Mouse (Mus musculus) left cerebral cortex, adult 2 months (tissue): ENCODE data around the gene Ttc9c. TPM values are rescaled to one million over a fixed set of nuclear protein-coding genes. Genes with fewer than 3 reads are reported as not detected.
A peak's percentile ranks its signal among the peaks of the same experiment; 100 is the strongest.

Source experiments
- DNase-seq, 2 experiments: peaks; one replicate each; pipeline ENCODE4 v3.0.0; 2021 to 2022; ENCODE audit warnings: low spot score in 2 of 2, mixed read lengths in 1 of 2; ENCODE audit errors: extremely low spot score in 1 of 2
- H3K27ac ChIP-seq: fragments of 200-600 bp; 2 replicates; pipeline ENCODE4 v1.8.1; 2022
- H3K4me3 ChIP-seq: fragments of 200-600 bp; 2 replicates; pipeline ENCODE4 v1.8.1; 2022
- CTCF ChIP-seq: fragments of 200-600 bp; IDR thresholded peaks from 2 replicates; pipeline ENCODE4 v1.8.1; 2022; ENCODE audit warnings: antibody characterized with exemption, mild to moderate bottlenecking, moderate library complexity
- intact Hi-C: fragments of 180-260 bp; cut with DNase I; formaldehyde crosslinking; loops from one replicate; pipeline ENCODE4 v1.15.1; 2025
- long read RNA-seq, 2 experiments: library from polyadenylated mRNA; stranded (forward); transcript quantifications; one replicate each; pipeline ENCODE4 v2.0.0; 2021; ENCODE audit warnings: borderline mapping rate in 2 of 2
- total RNA-seq, 2 experiments: library from RNA; stranded (reverse); gene quantifications; 2 replicates each; pipeline ENCODE4 v1.2.3; 2021

The Ttc9c gene
- 10 to 100 TPM; 34.5 to 36.7 TPM for total RNA-seq
- long read RNA-seq, experiment 1, transcript Ttc9c-201 (3 exons, 1,585 nt): major isoform, 25 of 31 reads
- long read RNA-seq, experiment 1, partial matches to known transcripts: 1 of 31 reads
- long read RNA-seq, experiment 1, other reads (novel, unspliced or antisense): 3 of 31 reads
- long read RNA-seq, experiment 2, transcript Ttc9c-204 (2 exons, 1,192 nt): minor isoform, 5 of 38 reads
- long read RNA-seq, experiment 2, transcript Ttc9c-201 (3 exons, 1,585 nt): major isoform, 29 of 38 reads
- long read RNA-seq, experiment 2, partial matches to known transcripts: 0 of 38 reads
- long read RNA-seq, experiment 2, other reads (novel, unspliced or antisense): 2 of 38 reads

- DNase-seq: peak; percentile 92 to 97
- no peak for TF ChIP-seq CTCF
- Histone ChIP-seq H3K4me3 (peak within 1 kb of the TSS; percentile 71), H3K27ac (peak within 1 kb of the TSS; percentile 98)
- intact Hi-C loops: loop anchor here (1.0 to 5.0 kb wide), 5 partner anchors 17 to 252 kb away; partner anchors contain the start of genes Polr2g, Tmem179b, Ubxn1 and Zbtb3
Measured at GRCm38 (mm10) chr19:8818801-8819595, at the start of gene Ttc9c. Gene Ttc9c, minus strand, starts transcription at chr19:8819333.

GRCm38 (mm10) chr19:8864265-8864664 lies 45.1 kb upstream of the Ttc9c start:
- Histone ChIP-seq H3K27ac (no peak overlapping the region), H3K4me3 (no peak overlapping the region)
- intact Hi-C loops: no loop called here
- no peak for DNase-seq
- no peak; the same call in 1 of the 2 replicates for TF ChIP-seq CTCF

GRCm38 (mm10) chr19:8859018-8859417 lies 39.9 kb upstream of the Ttc9c start:
- H3K27ac ChIP-seq: no peak overlapping the region
- DNase-seq: no peak
- intact Hi-C loops: loop anchor here (5.0 kb wide), 1 partner anchor 253 kb away; no protein-coding TSS in a partner anchor
- no peak overlapping the region for H3K4me3 ChIP-seq
- TF ChIP-seq CTCF: peak; percentile 47

GRCm38 (mm10) chr19:8857689-8858088 lies 38.6 kb upstream of the Ttc9c start:
- no peak for DNase-seq
- intact Hi-C loops: loop anchor here (5.0 kb wide), 1 partner anchor 255 kb away; no protein-coding TSS in a partner anchor
- peak; percentile 73 for TF ChIP-seq CTCF
- Histone ChIP-seq H3K4me3 (no peak overlapping the region), H3K27ac (no peak overlapping the region)

GRCm38 (mm10) chr19:8853117-8853516 lies 34.0 kb upstream of the Ttc9c start:
- Histone ChIP-seq H3K27ac (peak overlapping the region; percentile 42; the same call in 1 of the 2 replicates), H3K4me3 (no peak overlapping the region)
- no peak for TF ChIP-seq CTCF
- intact Hi-C loops: no loop called here
- no peak for DNase-seq

- Histone ChIP-seq H3K4me3 (no peak overlapping the region), H3K27ac (peak overlapping the region; percentile 75)
- no peak for DNase-seq
- TF ChIP-seq CTCF: no peak
- intact Hi-C loops: no loop called here
Measured at GRCm38 (mm10) chr19:8852236-8852928, 33.2 kb upstream of the Ttc9c start.

- intact Hi-C loops: no loop called here
- DNase-seq: no peak
- Histone ChIP-seq H3K27ac (peak overlapping the region; percentile 75), H3K4me3 (no peak overlapping the region)
- no peak for TF ChIP-seq CTCF
Measured at GRCm38 (mm10) chr19:8851639-8852038, 32.5 kb upstream of the Ttc9c start.

GRCm38 (mm10) chr19:8850402-8850901 lies 31.3 kb upstream of the Ttc9c start, which contains the start of gene Lrrn4cl:
Gene Lrrn4cl, plus strand, starts transcription at chr19:8850768.
- no peak for TF ChIP-seq CTCF
- DNase-seq: no peak
- Histone ChIP-seq H3K4me3 (no peak within 1 kb of the TSS), H3K27ac (peak within 1 kb of the TSS; percentile 26; the same call in 1 of the 2 replicates)
- intact Hi-C loops: no loop called here

GRCm38 (mm10) chr19:8848356-8848755 lies 29.2 kb upstream of the Ttc9c start:
- intact Hi-C loops: no loop called here
- DNase-seq: no peak
- no peak overlapping the region for H3K27ac ChIP-seq
- no peak overlapping the region for H3K4me3 ChIP-seq
- TF ChIP-seq CTCF: no peak

- intact Hi-C loops: loop anchor here (5.0 kb wide), 4 partner anchors 43 to 268 kb away; partner anchors contain the start of genes 1810009A15Rik, Gm49416 and Mta2
- H3K27ac ChIP-seq: no peak overlapping the region
- DNase-seq: peak; percentile 60 to 81
- no peak overlapping the region for H3K4me3 ChIP-seq
- TF ChIP-seq CTCF: peak; percentile 81
Measured at GRCm38 (mm10) chr19:8844371-8845129, 25.4 kb upstream of the Ttc9c start.

GRCm38 (mm10) chr19:8842961-8843360 lies 23.8 kb upstream of the Ttc9c start:
- DNase-seq: no peak
- intact Hi-C loops: loop anchor here (5.0 kb wide), 4 partner anchors 44 to 269 kb away; partner anchors contain the start of genes 1810009A15Rik, Gm49416 and Mta2
- Histone ChIP-seq H3K27ac (no peak overlapping the region), H3K4me3 (no peak overlapping the region)
- TF ChIP-seq CTCF: no peak
